Mouse (Mus musculus) adrenal gland (tissue): ENCODE results near the gene Brf1.

Experiments
- intact Hi-C: fragments of 180-260 bp; cut with DNase I; formaldehyde crosslinking; loops from one replicate; pipeline ENCODE4 v1.15.1; 2025

Gene Brf1

GRCm38 (mm10) chr12:112941156-112941775 is 59.2 kb downstream of the Brf1 start:
- intact Hi-C loops: loop anchor here (5.0 kb wide), 1 partner anchor 64 kb away; no protein-coding TSS in a partner anchor

GRCm38 (mm10) chr12:112940710-112941109 is 59.8 kb downstream of the Brf1 start:
- intact Hi-C loops: loop anchor here (5.0 kb wide), 1 partner anchor 63 kb away; no protein-coding TSS in a partner anchor

GRCm38 (mm10) chr12:112940238-112940637 is 60.3 kb downstream of the Brf1 start:
- intact Hi-C loops: loop anchor here (5.0 kb wide), 1 partner anchor 63 kb away; no protein-coding TSS in a partner anchor

GRCm38 (mm10) chr12:112938873-112939565 is 61.5 kb downstream of the Brf1 start:
- intact Hi-C loops: no loop called here

- intact Hi-C loops: no loop called here
Measured at GRCm38 (mm10) chr12:112938366-112938765, 62.1 kb downstream of the Brf1 start.

- intact Hi-C loops: no loop called here
Measured at GRCm38 (mm10) chr12:112937906-112938305, 62.6 kb downstream of the Brf1 start.

- intact Hi-C loops: no loop called here
Measured at GRCm38 (mm10) chr12:112932647-112933046, 67.9 kb downstream of the Brf1 start.

- intact Hi-C loops: loop anchor here (5.0 kb wide), 1 partner anchor 52 kb away; no protein-coding TSS in a partner anchor
Measured at GRCm38 (mm10) chr12:112929562-112930352, 70.7 kb downstream of the Brf1 start, which contains the start of gene Jag2. Gene Jag2, minus strand, starts transcription at chr12:112929776.

GRCm38 (mm10) chr12:112928401-112929241 is 71.9 kb downstream of the Brf1 start:
- intact Hi-C loops: loop anchor here (5.0 kb wide), 1 partner anchor 51 kb away; no protein-coding TSS in a partner anchor

GRCm38 (mm10) chr12:112927265-112927664 is 73.2 kb downstream of the Brf1 start:
- intact Hi-C loops: loop anchor here (5.0 kb wide), 1 partner anchor 50 kb away; no protein-coding TSS in a partner anchor

GRCm38 (mm10) chr12:112925950-112926349 is 74.6 kb downstream of the Brf1 start:
- intact Hi-C loops: loop anchor here (5.0 kb wide), 1 partner anchor 49 kb away; no protein-coding TSS in a partner anchor

GRCm38 (mm10) chr12:112922541-112922940 is 78.0 kb downstream of the Brf1 start:
- intact Hi-C loops: no loop called here

GRCm38 (mm10) chr12:112921518-112921917 is 79.0 kb downstream of the Brf1 start:
- intact Hi-C loops: no loop called here

- intact Hi-C loops: no loop called here
Measured at GRCm38 (mm10) chr12:112917906-112918305, 82.6 kb downstream of the Brf1 start.

GRCm38 (mm10) chr12:112917486-112917885 is 83.0 kb downstream of the Brf1 start:
- intact Hi-C loops: no loop called here

- intact Hi-C loops: no loop called here
Measured at GRCm38 (mm10) chr12:112916698-112917400, 83.7 kb downstream of the Brf1 start.

GRCm38 (mm10) chr12:112915587-112915986 is 84.9 kb downstream of the Brf1 start:
- intact Hi-C loops: no loop called here

- intact Hi-C loops: no loop called here
Measured at GRCm38 (mm10) chr12:112914527-112914926, 86.0 kb downstream of the Brf1 start.

- intact Hi-C loops: no loop called here
Measured at GRCm38 (mm10) chr12:112912951-112913745, 87.4 kb downstream of the Brf1 start.
